Mouse (Mus musculus) Patski (cell line): ENCODE measurements around the gene Veph1. TPM values are rescaled to one million over a fixed set of nuclear protein-coding genes. Genes with fewer than 3 reads are reported as not detected.
"Not testable (repeated sequence)": the region's sequence is repeated elsewhere in the genome, so short reads cannot be mapped to it uniquely, and the experiment has no call there.

Experiments
- ATAC-seq: fragments of 100-300 bp; one replicate; pipeline ENCODE4 v1.8.0; 2021
- CTCF ChIA-PET: fragments of 350-600 bp; sonication (Branson Sonifier 250); formaldehyde crosslinking; loops from one replicate; lab custom pipeline; 2022; ENCODE audit warnings: inconsistent platforms; lab: Charles Lee
- POLR2A ChIA-PET: fragments of 350-600 bp; sonication (Branson Sonifier 250); formaldehyde crosslinking; loops from one replicate; lab custom pipeline; 2022; ENCODE audit warnings: antibody characterized with exemption, inconsistent platforms; lab: Charles Lee
- DNase-seq: peaks from one replicate; pipeline ENCODE4 v3.0.0-alpha.2; 2011; ENCODE audit warnings: low read depth, low spot score
- H3K27me3 ChIP-seq: fragments of 371-371 bp; one replicate; pipeline ENCODE4 v1.5.1; 2021
- CTCF ChIP-seq: fragments of 100-300 bp; IDR thresholded peaks from one replicate; pipeline ENCODE4 v1.5.1; 2021
- in situ Hi-C: fragments of 300-500 bp; cut with MboI; formaldehyde crosslinking; loops from 3 replicates; pipeline ENCODE4 v1.11.1; 2018; ENCODE audit warnings: low pct_unique_long_range_greater_than_20kb, mixed read lengths
- polyA plus RNA-seq: library from polyadenylated mRNA; unstranded; gene quantifications from one replicate; pipeline ENCODE4 v1.2.3, GENCODE M21; 2021

Veph1 gene
- polyA plus RNA-seq, 1 experiment from 2014 or later = 45.3 TPM

GRCm38 (mm10) chr3:66236234-66236871, 60.3 kb downstream of the Veph1 start:
- in situ Hi-C loops = loop anchor here (5.0 to 10.0 kb wide), 2 partner anchors 172 to 229 kb away; no protein-coding TSS in a partner anchor
- ATAC-seq, DNase-seq: not testable (repeated sequence)

DNA sequence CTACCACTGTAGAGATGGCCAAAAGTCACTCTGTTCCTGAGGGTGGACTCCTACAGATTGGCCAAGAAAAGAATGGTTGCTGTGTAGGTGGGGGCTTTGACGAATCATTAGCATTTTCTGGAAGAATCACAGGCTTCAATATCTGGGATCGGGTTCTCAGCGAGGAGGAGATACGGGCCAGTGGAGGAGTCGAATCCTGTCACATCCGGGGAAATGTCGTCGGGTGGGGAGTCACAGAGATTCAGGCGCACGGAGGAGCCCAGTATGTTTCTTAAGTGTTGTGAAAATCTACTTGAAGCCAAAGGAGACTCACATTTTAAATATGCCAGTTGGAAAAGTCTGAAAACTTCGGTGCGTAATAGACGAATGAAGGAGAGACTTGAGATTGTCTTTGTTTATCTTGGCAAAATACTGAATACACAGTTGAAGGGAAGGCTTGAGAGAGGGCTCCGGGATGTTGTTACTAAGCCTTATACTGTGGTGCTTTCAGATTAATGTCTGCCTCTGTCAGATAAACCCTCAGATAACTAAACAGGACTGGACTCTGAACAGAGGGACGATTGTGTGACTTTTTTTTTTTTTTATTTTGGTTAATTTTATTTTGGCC, 71.6 kb downstream of the Veph1 start:
- in situ Hi-C loops = no loop called here
- CTCF ChIA-PET = interaction anchor here (0.7 to 8.9 kb wide), 5 partner anchors 11 to 20 kb away, joined by 3 to 73 read pairs (median 10); no protein-coding TSS in a partner anchor
- TF ChIP-seq CTCF = no peak
- POLR2A ChIA-PET = interaction anchor here (0.5 to 0.9 kb wide), 2 partner anchors 9 to 65 kb away, joined by 3 read pairs; no protein-coding TSS in a partner anchor
- ATAC-seq (no peak), DNase-seq (no peak)
- H3K27me3 ChIP-seq = no peaks in the 10 kb centered on the region

More at GRCm38 (mm10) chr3:66236234-66236871, 60.3 kb downstream of the Veph1 start:
- not testable (repeated sequence) for H3K27me3 ChIP-seq
- TF ChIP-seq CTCF = peak; percentile 95
- CTCF ChIA-PET = interaction anchor here (0.6 to 6.9 kb wide), 13 partner anchors 9 to 290 kb away, joined by 3 to 73 read pairs (median 4); partner anchors contain the start of gene Ptx3
- POLR2A ChIA-PET = interaction anchor here (1.0 to 1.8 kb wide), 2 partner anchors 60 to 231 kb away, joined by 3 to 4 read pairs; partner anchors contain the start of gene Veph1

DNA sequence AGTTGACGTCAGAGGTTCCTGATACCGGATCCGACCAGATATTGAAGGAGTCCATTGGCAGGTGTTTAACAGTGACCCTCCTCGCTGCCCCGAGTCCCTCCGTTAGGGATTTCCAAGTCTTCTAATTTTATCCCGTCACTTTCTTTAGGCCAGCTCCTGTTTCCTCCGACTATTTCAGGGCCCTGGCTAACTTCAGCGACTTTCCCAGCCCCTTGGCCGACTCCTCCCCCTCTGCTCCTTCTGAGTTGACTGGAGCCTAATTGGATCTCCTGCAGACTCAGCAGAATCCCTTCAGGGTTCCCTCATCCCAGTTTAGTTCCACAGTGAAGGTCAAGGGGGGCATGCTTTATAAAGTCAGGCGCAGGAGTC, 75.4 kb downstream of the Veph1 start:
- no peak for TF ChIP-seq CTCF
- POLR2A ChIA-PET = no interaction called here
- no peak for DNase-seq
- CTCF ChIA-PET = interaction anchor here (1.4 to 8.9 kb wide), 3 partner anchors 12 to 15 kb away, joined by 3 to 73 read pairs (median 4); no protein-coding TSS in a partner anchor
- ATAC-seq = no peak
- in situ Hi-C loops = no loop called here
- no peaks in the 10 kb centered on the region for H3K27me3 ChIP-seq

DNA sequence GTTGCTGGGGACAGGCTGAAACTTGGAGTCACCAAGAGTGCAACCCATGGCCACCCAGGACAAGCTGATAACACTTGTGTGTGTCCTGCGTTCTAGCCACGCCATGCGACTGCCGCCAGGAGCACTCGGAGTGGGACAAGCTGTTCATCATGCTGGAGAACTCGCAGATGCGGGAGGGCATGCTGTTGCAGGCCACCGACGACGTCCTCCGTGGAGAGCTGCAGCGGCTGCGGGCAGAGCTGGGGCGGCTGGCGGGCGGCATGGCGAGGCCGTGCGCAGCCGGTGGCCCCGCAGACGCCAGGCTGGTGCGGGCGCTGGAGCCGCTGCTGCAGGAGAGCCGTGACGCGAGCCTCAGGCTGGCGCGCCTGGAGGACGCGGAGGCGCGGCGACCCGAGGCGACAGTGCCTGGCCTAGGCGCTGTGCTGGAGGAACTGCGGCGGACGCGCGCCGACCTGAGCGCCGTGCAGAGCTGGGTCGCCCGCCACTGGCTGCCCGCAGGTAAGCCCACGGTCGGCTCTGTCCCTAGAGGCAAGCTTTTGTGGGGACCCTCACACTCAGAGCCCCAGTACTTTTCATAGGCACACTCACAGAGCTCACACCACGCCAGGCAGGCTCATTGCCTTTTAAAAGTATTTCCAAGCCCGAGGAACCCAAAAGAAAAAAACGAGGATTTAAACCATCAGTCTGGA, 75.9 kb downstream of the Veph1 start:
- TF ChIP-seq CTCF = no peak
- ChIA-PET POLR2A (no interaction called here), CTCF (interaction anchor here (1.4 to 8.9 kb wide), 3 partner anchors 11 to 15 kb away, joined by 3 to 73 read pairs (median 4); no protein-coding TSS in a partner anchor)
- no peaks in the 10 kb centered on the region for H3K27me3 ChIP-seq
- DNase-seq (no peak), ATAC-seq (no peak)
- in situ Hi-C loops = no loop called here

DNA sequence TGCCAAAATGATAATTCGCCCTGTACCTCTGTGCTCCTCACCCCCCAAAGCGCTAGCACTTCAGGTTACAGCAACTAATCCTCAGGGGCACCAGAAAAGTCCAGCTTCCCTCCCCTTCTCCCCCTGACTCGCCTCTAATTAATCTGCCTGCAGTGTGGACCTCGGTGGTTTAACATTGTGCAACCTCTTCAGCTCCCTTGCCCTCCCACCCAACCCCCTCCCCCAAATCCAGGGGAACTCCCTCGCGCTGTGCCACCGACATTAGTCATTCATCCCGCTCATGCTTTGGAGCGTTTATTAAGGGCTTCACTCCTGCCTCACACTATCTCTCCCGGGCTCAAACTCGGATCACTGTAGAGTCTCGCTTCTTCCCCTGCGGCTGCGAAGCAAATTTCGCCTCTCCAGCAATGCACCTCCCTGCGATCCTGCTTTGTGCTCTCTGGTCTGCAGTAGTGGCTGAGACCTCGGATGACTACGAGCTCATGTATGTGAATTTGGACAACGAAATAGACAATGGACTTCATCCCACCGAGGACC, 76.9 kb downstream of the Veph1 start, which contains the start of gene Ptx3:
Ptx3 (plus strand) TSS at position 256 of the 537 bp plus-strand sequence.
- in situ Hi-C loops = no loop called here
- ChIA-PET CTCF (interaction anchor here (1.4 to 8.9 kb wide), 3 partner anchors 10 to 16 kb away, joined by 3 to 73 read pairs (median 4); no protein-coding TSS in a partner anchor), POLR2A (no interaction called here)
- TF ChIP-seq CTCF = no peak
- ATAC-seq (no peak), DNase-seq (no peak)
- H3K27me3 ChIP-seq = no peaks in the 10 kb centered on the region

DNA sequence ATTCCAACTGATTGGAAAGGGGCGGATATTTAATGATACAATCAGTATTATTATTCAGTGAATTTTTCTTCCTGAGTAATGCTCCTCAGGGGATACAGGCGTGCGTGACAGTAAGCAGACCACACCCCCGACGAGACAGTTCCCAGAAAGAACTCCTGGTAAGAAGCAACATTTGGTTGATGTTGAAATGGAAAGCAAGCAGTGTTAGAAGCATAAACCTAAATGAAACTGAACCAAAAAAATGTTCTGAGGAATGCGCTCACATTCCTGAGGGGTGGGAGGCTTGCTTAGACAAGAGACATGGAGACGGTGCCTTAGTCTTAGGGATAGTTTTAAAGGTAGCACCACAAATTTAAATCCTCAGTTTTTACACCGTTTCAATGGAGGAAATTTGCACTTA, 80.9 kb downstream of the Veph1 start:
- in situ Hi-C loops = no loop called here
- peak; percentile 66 for DNase-seq
- POLR2A ChIA-PET = no interaction called here

DNA sequence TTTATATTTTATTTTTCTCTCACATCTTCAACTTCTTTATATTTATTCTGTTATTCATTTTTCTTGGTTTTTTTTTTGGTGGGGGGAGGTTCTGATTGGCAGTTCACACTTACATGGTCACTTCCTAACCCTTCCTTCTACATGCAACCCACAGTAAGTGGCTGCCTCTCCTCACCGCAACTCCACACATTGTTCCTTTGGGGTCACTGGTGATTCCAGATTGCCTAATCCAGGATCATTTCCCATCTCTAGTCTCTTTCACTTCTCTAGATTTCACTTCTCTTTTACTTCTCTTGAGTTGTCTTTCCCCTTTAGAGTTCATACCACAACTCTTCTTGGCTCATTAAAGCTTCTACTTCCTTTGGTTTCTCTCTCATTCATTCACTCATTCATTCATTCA, 83.1 kb downstream of the Veph1 start:
- H3K27me3 ChIP-seq = no peaks in the 10 kb centered on the region
- TF ChIP-seq CTCF = no peak
- POLR2A ChIA-PET = no interaction called here
- no peak for ATAC-seq
- in situ Hi-C loops = no loop called here
- CTCF ChIA-PET = interaction anchor here (1.2 kb wide), 1 partner anchor 31 kb away, joined by 3 read pairs; no protein-coding TSS in a partner anchor
- no peak for DNase-seq

More for the DNA sequence above, 80.9 kb downstream of the Veph1 start:
- peak; percentile 98 for ATAC-seq
- H3K27me3 ChIP-seq = no peaks in the 10 kb centered on the region
- TF ChIP-seq CTCF = no peak
- CTCF ChIA-PET = interaction anchor here (1.5 kb wide), 1 partner anchor 77 kb away, joined by 3 read pairs; no protein-coding TSS in a partner anchor

- in situ Hi-C loops = no loop called here
Measured at GRCm38 (mm10) chr3:66208836-66209573, 87.6 kb downstream of the Veph1 start.

GRCm38 (mm10) chr3:66193910-66194562, 102.6 kb downstream of the Veph1 start:
- ChIA-PET POLR2A (no interaction called here), CTCF (interaction anchor here (1.1 kb wide), 1 partner anchor 75 kb away, joined by 3 read pairs; no protein-coding TSS in a partner anchor)
- TF ChIP-seq CTCF = no peak
- ATAC-seq = no peak
- DNase-seq = no peak
- in situ Hi-C loops = no loop called here
- no peaks in the 10 kb centered on the region for H3K27me3 ChIP-seq

More at GRCm38 (mm10) chr3:66208836-66209573, 87.6 kb downstream of the Veph1 start:
- TF ChIP-seq CTCF = no peak
- ChIA-PET CTCF (interaction anchor here (0.6 to 2.7 kb wide), 5 partner anchors 11 to 88 kb away, joined by 3 to 10 read pairs (median 3); partner anchors contain the start of genes Ptx3 and Veph1), POLR2A (no interaction called here)
- peak; percentile 95 for ATAC-seq
- DNase-seq = peak; percentile 97
- no peaks in the 10 kb centered on the region for H3K27me3 ChIP-seq
